Mouse (Mus musculus) ES-Bruce4 (cell line): Measurements from ENCODE around the gene Atn1. TPM values are rescaled to one million over a fixed set of nuclear protein-coding genes. Genes with fewer than 3 reads are reported as not detected.
"Not testable (repeated sequence)": the region's sequence is repeated elsewhere in the genome, so short reads cannot be mapped to it uniquely, and the experiment has no call there.

Experiments used
- H3K27ac ChIP-seq: 2 replicates; pipeline ENCODE4 v1.5.1; 2012; ENCODE audit warnings: low read length, inconsistent platforms; ENCODE audit not compliant: insufficient read depth
- H3K27me3 ChIP-seq: 2 replicates; pipeline ENCODE4 v1.6.1; 2012; ENCODE audit warnings: mild to moderate bottlenecking, low read length, inconsistent platforms; ENCODE audit not compliant: control insufficient read depth, poor library complexity, insufficient read depth, severe bottlenecking
- H3K36me3 ChIP-seq: 2 replicates; pipeline ENCODE4 v1.6.1; 2012; ENCODE audit warnings: inconsistent platforms, mild to moderate bottlenecking, low read length, moderate library complexity; ENCODE audit not compliant: control insufficient read depth, poor library complexity, insufficient read depth, severe bottlenecking
- H3K4me1 ChIP-seq: one replicate; pipeline ENCODE4 v1.8.1; 2011; ENCODE audit warnings: low read length; ENCODE audit not compliant: control insufficient read depth, insufficient read depth
- H3K4me3 ChIP-seq: 2 replicates; pipeline ENCODE4 v1.5.1; 2011; ENCODE audit warnings: low read depth, mild to moderate bottlenecking, low read length
- H3K9ac ChIP-seq: 2 replicates; pipeline ENCODE4 v1.6.1; 2012; ENCODE audit warnings: low read depth, mild to moderate bottlenecking, inconsistent platforms; ENCODE audit not compliant: poor library complexity, severe bottlenecking
- H3K9me3 ChIP-seq: replicated peaks from 2 replicates; pipeline ENCODE4 v1.6.1; 2012; ENCODE audit warnings: mild to moderate bottlenecking, low read length, inconsistent platforms; ENCODE audit not compliant: control insufficient read depth, poor library complexity, insufficient read depth, severe bottlenecking
- CTCF ChIP-seq: IDR thresholded peaks from one replicate; pipeline ENCODE4 v1.8.1; 2011; ENCODE audit warnings: low read depth, low read length
- EP300 ChIP-seq: IDR thresholded peaks from 2 replicates; pipeline ENCODE4 v1.6.1; 2011; ENCODE audit warnings: low read depth, low read length; ENCODE audit not compliant: insufficient read depth
- POLR2A ChIP-seq: IDR thresholded peaks from one replicate; pipeline ENCODE4 v1.8.1; 2011; ENCODE audit warnings: low read length; ENCODE audit not compliant: insufficient read depth
- polyA plus RNA-seq: library from polyadenylated mRNA; stranded (reverse); fragments of >200 nt; gene quantifications from 2 replicates; pipeline ENCODE4 v1.2.4, GENCODE M21; 2011; ENCODE audit warnings: low read depth; ENCODE audit not compliant: missing spikeins, insufficient read depth, insufficient read length

Gene Atn1
- 32.0 and 35.2 TPM in 2 replicates for polyA plus RNA-seq

- Histone ChIP-seq H3K4me3 (peak within 1 kb of the TSS; percentile 71), H3K36me3 (no peaks in the 10 kb centered on the region), H3K4me1 (peaks cover 5% of the 10 kb centered on the region), H3K9me3 (no peaks in the 10 kb centered on the region), H3K27me3 (no peaks in the 10 kb centered on the region), H3K27ac (peak within 1 kb of the TSS; percentile 45), H3K9ac (peak within 1 kb of the TSS; percentile 98)
- TF ChIP-seq CTCF (no peak), EP300 (no peak), POLR2A (no peak)
Observed at GRCm38 (mm10) chr6:124755831-124756595, at the start of gene Atn1, which contains the start of gene Gm45234. TSS of gene Atn1 (minus strand) at chr6:124756524. TSS of gene Gm45234 (minus strand) at chr6:124756021.

GRCm38 (mm10) chr6:124805341-124806321, 49.3 kb upstream of the Atn1 start:
- H3K36me3 ChIP-seq: no peaks in the 10 kb centered on the region
- TF ChIP-seq POLR2A (peak; percentile 63), CTCF (peak; percentile 29), EP300 (peak; percentile 59; the same call in 1 of the 2 replicates)
- H3K9me3 ChIP-seq: no peaks in the 10 kb centered on the region
- peak overlapping the region; percentile 97 for H3K27ac ChIP-seq
- peak overlapping the region; percentile 84 for H3K9ac ChIP-seq
- H3K27me3 ChIP-seq: no peaks in the 10 kb centered on the region
- H3K4me3 ChIP-seq: peak overlapping the region; percentile 56
- H3K4me1 ChIP-seq: no peaks in the 10 kb centered on the region

DNA sequence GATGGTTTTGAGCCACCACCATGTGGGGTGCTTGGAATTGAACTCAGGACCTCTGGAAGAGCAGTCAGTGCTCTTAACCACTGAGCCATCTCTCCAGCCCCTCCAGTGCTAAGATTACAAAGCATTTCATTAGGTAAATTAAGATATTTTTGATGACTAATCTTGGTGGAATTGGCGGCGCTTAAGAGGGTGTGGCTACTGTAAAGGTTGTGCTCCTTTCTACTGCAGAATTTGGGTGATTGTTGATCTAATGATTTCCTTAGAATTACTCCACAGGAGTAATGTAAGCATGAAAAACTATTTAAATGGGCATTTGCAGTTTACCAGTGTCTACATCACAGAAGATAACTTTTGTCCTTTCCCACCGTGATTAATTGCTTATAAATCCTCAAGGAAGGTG, 48.0 kb upstream of the Atn1 start:
- TF ChIP-seq POLR2A (no peak), CTCF (no peak), EP300 (no peak)
- no peaks in the 10 kb centered on the region for H3K27me3 ChIP-seq
- no peaks in the 10 kb centered on the region for H3K4me1 ChIP-seq
- peak overlapping the region; percentile 2 for H3K9ac ChIP-seq
- H3K27ac ChIP-seq: peak overlapping the region; percentile 66
- H3K4me3 ChIP-seq: no peak overlapping the region
- H3K36me3 ChIP-seq: no peaks in the 10 kb centered on the region
- no peaks in the 10 kb centered on the region for H3K9me3 ChIP-seq

GRCm38 (mm10) chr6:124803691-124804090, 47.4 kb upstream of the Atn1 start:
- H3K27ac ChIP-seq: peak overlapping the region; percentile 37; the same call in 1 of the 2 replicates
- not testable (repeated sequence) for H3K9ac ChIP-seq, H3K4me1 ChIP-seq, H3K4me3 ChIP-seq, H3K27me3 ChIP-seq, H3K36me3 ChIP-seq, H3K9me3 ChIP-seq

- H3K4me3 ChIP-seq: peak overlapping the region; percentile 49
- TF ChIP-seq CTCF (no peak), EP300 (no peak), POLR2A (no peak)
- H3K27me3 ChIP-seq: no peaks in the 10 kb centered on the region
- H3K4me1 ChIP-seq: no peaks in the 10 kb centered on the region
- H3K9me3 ChIP-seq: no peaks in the 10 kb centered on the region
- H3K9ac ChIP-seq: peak overlapping the region; percentile 94; the same call in 1 of the 2 replicates
- peak overlapping the region; percentile 37 for H3K27ac ChIP-seq
- no peaks in the 10 kb centered on the region for H3K36me3 ChIP-seq
Observed at GRCm38 (mm10) chr6:124803061-124803460, 46.7 kb upstream of the Atn1 start.

DNA sequence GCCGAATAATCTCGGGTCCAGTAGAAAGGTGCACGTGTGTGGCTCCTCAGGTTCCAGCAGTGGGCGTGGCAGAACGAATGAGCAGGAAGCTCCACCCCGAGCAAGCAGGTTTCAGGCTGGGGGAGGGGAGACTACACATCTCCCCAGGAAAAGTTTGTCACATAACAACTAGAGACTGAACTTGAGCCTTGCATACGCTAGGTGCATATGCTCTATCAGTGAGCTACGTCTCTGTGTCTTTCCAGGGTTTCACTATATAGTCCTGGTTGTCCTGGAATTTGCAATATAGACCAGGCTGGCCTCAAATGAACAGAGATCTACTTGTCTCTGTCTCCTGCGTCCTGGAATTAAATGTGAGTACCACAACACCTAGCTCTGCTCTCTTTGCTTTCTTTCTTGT, 46.1 kb upstream of the Atn1 start:
- Histone ChIP-seq H3K9ac (peak overlapping the region; percentile 94), H3K27ac (peak overlapping the region; percentile 99), H3K4me3 (peak overlapping the region; percentile 66)
- H3K4me1 ChIP-seq, H3K9me3 ChIP-seq, H3K36me3 ChIP-seq, H3K27me3 ChIP-seq: not testable (repeated sequence)
